Mouse (Mus musculus) large intestine, adult 2 months (tissue): Measurements from ENCODE around the gene Eif1ad. TPM values are rescaled to one million over a fixed set of nuclear protein-coding genes. Genes with fewer than 3 reads are reported as not detected.

Source experiments
- DNase-seq: peaks from one replicate; pipeline ENCODE4 v3.0.0-alpha.2; 2012; ENCODE audit warnings: low read depth, low spot score
- WGBS: fragments of 180-500 bp; shearing (Covaris S2); methylation state at CpG from one replicate; pipeline ENCODE4 v1.1.7; 2018; 5-methylcytosine and 5-hydroxymethylcytosine counted together
- polyA plus RNA-seq: library from polyadenylated mRNA; depleted of rRNA; stranded (reverse); fragments of >200 nt; gene quantifications from 2 replicates; pipeline ENCODE4 v1.2.3, GENCODE M21; 2012; rRNA removed

The Eif1ad gene
- polyA plus RNA-seq, 1 experiment, result 26.9 TPM

GRCm38 (mm10) chr19:5410641-5411040 is 44.1 kb downstream of the Eif1ad start:
- WGBS, result 93% methylated on average over 5 of the region's 5 CpGs
- no peak for DNase-seq

GRCm38 (mm10) chr19:5411961-5412360 is 45.4 kb downstream of the Eif1ad start:
- no peak for DNase-seq
- WGBS, result 74% methylated on average over 5 of the region's 5 CpGs

- no peak for DNase-seq
- 86% methylated on average over 4 of the region's 4 CpGs for WGBS
Measured at GRCm38 (mm10) chr19:5413840-5414239, 47.3 kb downstream of the Eif1ad start.

GRCm38 (mm10) chr19:5414534-5414957 is 48.0 kb downstream of the Eif1ad start:
- WGBS, result 72% methylated on average over 2 of the region's 2 CpGs

GRCm38 (mm10) chr19:5418750-5419466 is 52.4 kb downstream of the Eif1ad start:
- 92% methylated on average over 8 of the region's 8 CpGs for WGBS
- DNase-seq, result no peak

More at GRCm38 (mm10) chr19:5414534-5414957, 48.0 kb downstream of the Eif1ad start:
- DNase-seq, result no peak

- 90% methylated on average over 9 of the region's 9 CpGs for WGBS
Measured at GRCm38 (mm10) chr19:5419630-5420029, 53.1 kb downstream of the Eif1ad start.

GRCm38 (mm10) chr19:5420579-5420978 is 54.0 kb downstream of the Eif1ad start:
- no peak for DNase-seq
- 61% methylated on average over 6 of the region's 6 CpGs for WGBS

More at GRCm38 (mm10) chr19:5419630-5420029, 53.1 kb downstream of the Eif1ad start:
- DNase-seq, result no peak

Other genes with a start within 250 kb of the Eif1ad start
- 13.6 and 17.0 TPM in 2 replicates for gene Klc2, start 248.2 kb upstream of the Eif1ad start, polyA plus RNA-seq
- 6.7 and 7.3 TPM in 2 replicates for gene Pacs1, start 93.6 kb upstream of the Eif1ad start, polyA plus RNA-seq
- gene Sf3b2, start 71.3 kb upstream of the Eif1ad start, polyA plus RNA-seq, result 71.5 and 85.8 TPM in 2 replicates
- 0.05 and 0.16 TPM in 2 replicates for gene Gal3st3, start 68.4 kb upstream of the Eif1ad start, polyA plus RNA-seq
- not detected in 2 replicates for gene Catsper1, start 31.0 kb upstream of the Eif1ad start, polyA plus RNA-seq
- gene Cst6, start 17.2 kb upstream of the Eif1ad start, polyA plus RNA-seq, result 287 and 392 TPM in 2 replicates
- 196 and 232 TPM in 2 replicates for gene Banf1, start 427 bp downstream of the Eif1ad start, polyA plus RNA-seq
- gene Sart1, start 22.0 kb downstream of the Eif1ad start, polyA plus RNA-seq, result 23.3 and 25.3 TPM in 2 replicates
- gene Tsga10ip, start 35.8 kb downstream of the Eif1ad start, polyA plus RNA-seq, result 0.45 and 1.2 TPM in 2 replicates
- gene Drap1, start 58.2 kb downstream of the Eif1ad start, polyA plus RNA-seq, result 98.0 and 108 TPM in 2 replicates
- gene AI837181, start 58.4 kb downstream of the Eif1ad start, polyA plus RNA-seq, result 51.9 and 55.5 TPM in 2 replicates
- gene Fosl1, start 80.8 kb downstream of the Eif1ad start, polyA plus RNA-seq, result 0.12 and 0.60 TPM in 2 replicates
- 2.1 and 2.4 TPM in 2 replicates for gene Ccdc85b, start 91.2 kb downstream of the Eif1ad start, polyA plus RNA-seq
- gene Fibp, start 93.9 kb downstream of the Eif1ad start, polyA plus RNA-seq, result 140 and 162 TPM in 2 replicates
- gene Ctsw, start 101.8 kb downstream of the Eif1ad start, polyA plus RNA-seq, result 12.4 and 14.9 TPM in 2 replicates
- gene Efemp2, start 107.2 kb downstream of the Eif1ad start, polyA plus RNA-seq, result 30.2 and 37.5 TPM in 2 replicates
- 23.6 and 29.1 TPM in 2 replicates for gene Mus81, start 121.7 kb downstream of the Eif1ad start, polyA plus RNA-seq
- gene Cfl1, start 123.7 kb downstream of the Eif1ad start, polyA plus RNA-seq, result 697 and 725 TPM in 2 replicates
- 0.14 and 0.15 TPM in 2 replicates for gene 1700020D05Rik, start 137.0 kb downstream of the Eif1ad start, polyA plus RNA-seq
- gene Snx32, start 143.8 kb downstream of the Eif1ad start, polyA plus RNA-seq, result 3.2 and 3.7 TPM in 2 replicates
- gene Ovol1, start 193.9 kb downstream of the Eif1ad start, polyA plus RNA-seq, result 26.6 and 45.5 TPM in 2 replicates
- gene Ap5b1, start 201.3 kb downstream of the Eif1ad start, polyA plus RNA-seq, result 11.9 and 19.5 TPM in 2 replicates
- 45.1 and 47.1 TPM in 2 replicates for gene Rnaseh2c, start 235.1 kb downstream of the Eif1ad start, polyA plus RNA-seq
- gene Kat5, start 243.5 kb downstream of the Eif1ad start, polyA plus RNA-seq, result 43.6 and 54.2 TPM in 2 replicates